Mouse (Mus musculus): ENCODE results near the gene Gdf1. TPM values are rescaled to one million over a fixed set of nuclear protein-coding genes. Genes with fewer than 3 reads are reported as not detected.

Gene Gdf1
- total RNA-seq, 2 experiments from 2014 or later, result not detected

DNA sequence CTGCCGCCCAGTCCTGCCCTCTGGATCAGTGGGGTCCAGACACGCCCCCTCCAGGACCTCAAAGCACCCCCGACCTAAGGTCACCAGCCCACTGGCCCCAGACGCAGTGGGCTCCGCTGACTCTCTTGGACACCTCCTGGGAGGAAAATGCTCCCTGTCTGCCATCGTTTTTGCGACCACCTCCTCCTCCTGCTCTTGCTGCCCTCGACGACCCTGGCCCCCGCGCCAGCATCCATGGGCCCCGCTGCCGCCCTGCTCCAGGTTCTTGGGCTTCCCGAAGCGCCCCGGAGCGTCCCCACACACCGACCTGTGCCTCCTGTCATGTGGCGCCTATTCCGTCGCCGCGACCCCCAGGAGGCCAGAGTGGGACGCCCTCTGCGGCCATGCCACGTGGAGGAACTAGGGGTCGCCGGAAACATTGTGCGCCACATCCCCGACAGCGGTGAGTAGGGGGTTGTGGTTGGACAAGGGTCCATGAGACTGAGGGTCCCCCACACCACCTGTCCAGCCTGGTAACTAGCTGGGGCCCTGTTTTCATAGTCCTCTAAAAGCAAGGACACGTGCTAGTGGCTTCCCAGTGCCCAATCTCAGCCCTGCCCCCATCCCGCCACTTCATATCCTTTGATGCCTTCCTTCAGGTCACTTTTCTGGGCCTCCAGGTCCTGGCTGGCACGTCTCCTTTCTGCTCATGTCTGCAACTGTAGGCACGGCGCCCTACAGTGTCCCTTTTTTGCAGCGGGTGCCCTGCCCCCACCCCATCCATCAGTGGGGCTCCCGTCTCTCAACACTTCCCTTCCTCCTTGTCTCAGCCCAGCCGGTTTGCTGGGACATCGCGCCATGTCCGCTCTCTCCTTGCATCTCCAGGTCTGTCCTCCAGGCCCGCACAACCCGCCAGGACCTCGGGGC, 471 bp downstream of the Gdf1 start:
- no peak for ATAC-seq (replicated peaks; ENCODE audit: poor library complexity)

DNA sequence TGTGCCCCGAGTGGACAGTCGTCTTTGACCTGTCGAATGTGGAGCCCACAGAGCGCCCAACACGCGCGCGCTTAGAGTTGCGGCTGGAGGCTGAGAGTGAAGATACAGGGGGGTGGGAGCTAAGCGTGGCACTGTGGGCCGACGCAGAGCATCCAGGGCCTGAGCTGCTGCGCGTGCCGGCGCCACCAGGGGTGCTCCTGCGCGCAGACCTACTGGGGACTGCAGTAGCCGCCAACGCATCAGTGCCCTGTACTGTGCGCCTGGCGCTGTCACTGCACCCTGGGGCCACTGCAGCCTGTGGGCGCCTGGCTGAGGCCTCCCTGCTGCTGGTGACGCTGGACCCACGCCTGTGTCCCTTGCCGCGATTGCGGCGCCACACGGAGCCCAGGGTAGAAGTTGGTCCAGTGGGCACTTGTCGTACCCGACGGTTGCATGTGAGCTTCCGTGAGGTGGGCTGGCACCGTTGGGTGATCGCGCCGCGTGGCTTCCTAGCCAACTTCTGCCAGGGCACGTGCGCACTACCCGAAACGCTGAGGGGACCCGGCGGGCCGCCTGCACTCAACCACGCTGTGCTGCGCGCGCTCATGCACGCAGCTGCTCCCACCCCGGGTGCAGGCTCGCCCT, 1.2 kb downstream of the Gdf1 start:
- peak; percentile 45 for ATAC-seq (replicated peaks; ENCODE audit: poor library complexity)

DNA sequence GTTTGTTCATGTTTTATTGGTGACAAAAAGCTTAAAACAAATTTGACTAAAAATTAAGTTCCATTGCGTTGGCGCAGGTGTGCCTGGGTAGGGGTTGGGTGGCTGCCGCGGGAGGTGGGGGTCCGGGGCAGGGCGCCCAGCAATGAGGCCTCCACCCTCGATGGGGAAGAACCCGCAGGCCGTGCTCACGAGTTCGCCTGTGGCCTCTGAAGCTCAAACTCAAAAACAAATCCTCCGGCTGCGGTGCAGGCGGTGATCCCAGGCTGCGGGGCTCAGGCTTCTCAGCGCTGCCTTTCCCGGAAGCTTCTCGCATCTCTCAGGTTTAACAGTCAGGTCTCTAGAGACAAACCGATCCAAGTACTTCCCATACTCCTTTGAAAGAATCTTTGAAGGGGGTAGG, 1.9 kb downstream of the Gdf1 start:
- ATAC-seq (replicated peaks; ENCODE audit: poor library complexity), result no peak

DNA sequence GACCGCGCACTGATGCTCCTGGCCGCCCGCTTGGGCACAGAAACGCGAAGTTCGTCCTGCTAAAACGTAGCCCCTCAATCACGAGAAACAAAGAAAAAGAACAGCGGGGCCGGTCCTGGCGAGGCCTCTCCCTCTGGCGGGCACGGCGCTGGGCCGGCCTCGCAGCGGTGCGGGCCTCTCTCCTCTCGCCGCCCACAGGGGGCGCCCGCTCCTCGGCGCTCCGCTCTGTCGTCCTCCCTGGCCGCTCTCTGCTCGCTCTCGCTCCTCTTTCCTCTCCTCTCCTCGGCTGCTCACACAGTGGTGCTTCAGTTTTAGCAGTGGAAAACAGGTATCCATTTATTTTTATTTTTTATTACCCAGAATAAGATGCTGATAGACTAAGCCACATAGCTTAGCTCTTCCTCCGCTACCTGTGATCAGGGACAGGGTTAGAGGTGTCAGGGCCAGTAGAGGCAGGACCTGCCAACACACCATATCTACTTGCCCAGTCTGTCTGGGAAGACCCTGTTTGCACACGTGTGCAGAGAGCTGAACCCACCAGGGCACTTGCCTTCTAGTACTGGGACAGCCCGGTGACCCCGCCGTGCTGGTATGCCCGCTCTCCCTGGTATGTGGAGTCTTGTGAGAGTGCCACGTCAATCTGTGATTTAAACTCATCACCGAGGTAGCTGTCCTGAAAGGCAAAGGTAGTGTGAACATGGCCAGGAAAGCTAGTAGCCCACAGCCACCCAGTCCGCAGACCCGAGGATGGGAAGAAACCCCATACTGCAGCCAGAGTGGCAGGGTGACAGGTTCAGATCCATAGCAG, 2.7 kb downstream of the Gdf1 start:
- 0 out of 2 replicates have a peak, but pooled peaks have one; percentile 18 for ATAC-seq (replicated peaks; ENCODE audit: poor library complexity)

DNA sequence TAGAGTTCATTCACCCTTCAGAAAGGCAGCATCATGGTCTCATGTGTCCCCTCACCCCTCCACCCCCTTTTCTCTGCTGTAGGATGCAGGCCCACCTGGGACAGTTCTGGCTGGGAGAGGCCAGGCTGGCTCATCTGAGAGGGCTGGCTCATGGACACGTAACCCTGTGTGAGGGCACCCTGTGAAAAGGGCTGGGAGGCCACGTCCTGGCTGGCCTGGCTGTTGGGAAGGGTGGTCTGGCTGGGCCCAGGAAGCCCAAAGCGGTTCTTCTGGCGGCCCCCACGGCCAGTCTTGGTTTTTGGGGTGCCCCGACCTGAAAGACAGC, 3.2 kb downstream of the Gdf1 start:
- no peak for ATAC-seq (replicated peaks; ENCODE audit: poor library complexity)

DNA sequence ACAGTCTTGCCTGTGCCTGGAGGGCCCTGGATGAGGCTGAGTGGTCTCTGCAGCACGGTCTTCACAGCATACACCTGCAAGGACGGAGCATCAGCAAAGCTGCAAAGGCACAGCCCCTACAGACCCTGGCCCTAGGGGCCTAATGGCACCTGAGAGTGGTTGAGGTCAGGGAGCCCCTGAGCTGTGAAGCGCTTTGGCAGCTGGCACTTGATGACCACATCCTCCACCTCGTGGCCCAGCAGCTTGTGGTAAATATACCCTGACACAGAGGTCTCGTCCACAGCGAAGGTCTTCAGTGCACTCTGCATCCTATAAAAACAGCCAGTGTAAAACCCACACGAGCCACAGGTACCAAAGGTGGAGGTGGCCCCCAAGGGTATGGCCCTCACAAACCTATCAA, 9.3 kb downstream of the Gdf1 start:
- ATAC-seq (replicated peaks; ENCODE audit: poor library complexity), result no peak

DNA sequence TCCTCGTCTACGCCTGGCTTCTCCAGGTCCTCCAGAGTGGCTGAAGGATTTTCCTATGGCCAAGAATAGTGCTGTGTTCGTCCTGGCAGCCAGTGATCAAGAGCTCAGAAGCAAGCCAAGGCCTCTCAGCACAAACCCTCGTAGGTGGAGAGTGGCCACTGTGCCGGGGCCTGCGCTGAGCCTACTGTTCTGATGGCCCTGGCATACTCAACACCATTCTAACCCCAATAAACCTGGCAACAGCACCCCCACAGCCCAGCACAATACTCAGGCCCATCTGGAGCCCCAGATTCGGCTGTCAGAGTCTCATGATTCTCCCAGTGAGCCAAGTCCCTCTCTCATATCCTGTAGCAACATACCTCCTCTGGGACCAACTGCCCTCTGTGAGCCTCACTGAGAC, 11.0 kb downstream of the Gdf1 start:
- no peak for ATAC-seq (replicated peaks; ENCODE audit: poor library complexity)

DNA sequence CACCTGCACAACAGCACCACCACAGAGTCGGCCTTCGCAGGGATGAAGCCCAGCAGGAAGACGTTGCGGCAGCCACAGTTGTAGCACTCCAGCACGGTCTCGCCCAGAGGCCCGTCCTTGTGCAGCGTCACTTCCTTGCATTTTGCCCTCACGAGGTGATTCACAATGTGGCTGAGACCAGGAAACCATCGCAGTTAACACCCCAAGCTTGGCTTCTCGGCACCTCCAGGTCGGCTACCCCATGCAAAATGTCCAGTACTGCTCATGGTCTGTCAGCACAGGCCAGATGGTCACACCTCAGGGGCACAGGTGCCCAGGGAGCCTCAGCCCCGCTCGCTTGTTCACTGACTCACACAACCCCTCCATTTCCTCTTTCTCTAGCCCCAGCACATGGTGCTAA, 12.4 kb downstream of the Gdf1 start:
- ATAC-seq (replicated peaks; ENCODE audit: poor library complexity), result no peak; the same call in 1 of the 2 replicates

DNA sequence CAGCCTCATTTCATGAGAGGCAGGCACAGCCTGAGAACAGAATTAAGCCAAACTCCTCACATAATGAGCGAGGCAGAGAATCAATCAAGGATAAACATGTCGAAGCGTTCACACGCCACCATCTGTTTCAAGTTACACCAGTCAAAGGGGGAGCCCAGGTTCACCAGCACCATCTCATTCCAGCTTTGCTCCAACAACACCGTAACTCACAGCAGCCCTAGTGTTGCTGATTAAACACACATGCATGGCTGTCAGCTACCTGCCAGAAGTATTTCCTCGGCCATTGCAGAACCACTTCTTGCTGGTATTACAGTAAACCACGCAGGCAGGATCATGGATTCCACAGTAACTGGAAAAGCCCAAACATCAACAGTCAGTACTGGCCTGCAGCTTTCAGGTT, 13.5 kb downstream of the Gdf1 start:
- no peak for ATAC-seq (replicated peaks; ENCODE audit: poor library complexity)

DNA sequence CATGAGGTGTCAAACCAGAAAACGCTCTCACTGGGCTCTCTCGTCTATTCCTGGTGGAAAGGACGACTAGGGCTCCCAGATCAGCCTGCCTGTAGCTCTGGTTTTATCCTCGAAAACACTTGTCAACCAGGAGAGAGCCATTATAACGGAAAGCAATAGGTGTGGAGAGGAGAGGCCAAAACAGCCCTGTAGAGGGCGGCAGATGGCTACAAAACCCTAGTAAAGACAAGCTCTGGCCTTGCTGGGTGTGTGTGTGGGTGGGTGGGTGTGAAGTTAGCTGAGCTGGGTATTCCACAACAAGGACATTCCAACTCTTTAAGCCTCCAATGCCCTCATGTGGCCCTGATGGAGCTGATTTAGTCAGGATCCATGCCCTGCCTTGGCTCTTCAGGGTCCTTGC, 14.1 kb downstream of the Gdf1 start:
- ATAC-seq (replicated peaks; ENCODE audit: poor library complexity), result peak; percentile 63

DNA sequence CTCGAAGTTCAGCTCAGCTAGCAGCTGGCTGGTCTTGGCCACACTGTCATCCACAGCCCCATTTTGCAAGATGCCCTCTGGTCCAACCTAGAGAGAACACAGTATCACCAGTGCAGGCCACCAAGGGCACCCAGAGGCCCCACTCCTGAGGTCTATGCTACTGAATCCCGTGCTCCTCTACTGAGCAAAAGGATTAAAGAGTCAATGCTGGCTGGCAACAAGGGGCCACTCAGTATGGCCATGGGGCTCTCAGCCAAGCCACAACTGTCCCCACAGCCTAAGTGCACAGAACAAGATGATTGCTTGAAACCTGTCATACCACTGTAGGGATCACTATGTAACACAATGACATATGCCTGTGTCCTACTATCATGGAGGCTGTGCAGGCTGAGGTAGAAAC, 14.7 kb downstream of the Gdf1 start:
- ATAC-seq (replicated peaks; ENCODE audit: poor library complexity), result no peak

DNA sequence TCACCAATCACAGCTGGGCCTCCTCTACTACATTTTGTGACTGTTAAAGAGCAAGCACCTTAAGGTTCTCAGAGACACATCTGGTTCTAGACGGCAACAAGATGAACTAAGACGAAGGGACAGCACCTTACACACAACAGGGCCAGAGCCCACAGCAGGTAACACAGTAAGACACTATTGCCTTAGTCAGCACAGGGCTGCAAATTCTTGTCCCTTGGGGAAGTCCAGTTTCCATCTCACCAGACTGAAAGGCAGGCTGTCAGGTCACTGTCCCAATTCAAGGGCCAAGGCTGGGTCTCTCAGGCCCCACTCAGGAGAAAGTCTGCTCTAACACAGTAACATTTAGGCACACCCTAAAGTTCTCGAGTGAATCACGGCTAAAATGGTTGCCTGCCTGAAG, 17.8 kb downstream of the Gdf1 start:
- ATAC-seq (replicated peaks; ENCODE audit: poor library complexity), result no peak

- no peak for ATAC-seq (replicated peaks; ENCODE audit: poor library complexity)
Measured at GRCm38 (mm10) chr8:70347860-70348420, 18.3 kb downstream of the Gdf1 start.

- ATAC-seq (replicated peaks; ENCODE audit: poor library complexity), result no peak
Measured at GRCm38 (mm10) chr8:70351035-70351999, 21.7 kb downstream of the Gdf1 start.

- no peak for ATAC-seq (replicated peaks; ENCODE audit: poor library complexity)
Measured at GRCm38 (mm10) chr8:70352000-70352384, 22.4 kb downstream of the Gdf1 start.

GRCm38 (mm10) chr8:70352657-70353151, 23.1 kb downstream of the Gdf1 start:
- no peak for ATAC-seq (replicated peaks; ENCODE audit: poor library complexity)

- peak; percentile 75 for ATAC-seq (replicated peaks; ENCODE audit: poor library complexity)
Measured at GRCm38 (mm10) chr8:70353194-70353817, 23.7 kb downstream of the Gdf1 start, which contains the start of gene Upf1. Gene Upf1 (minus strand): TSS chr8:70353278.

DNA sequence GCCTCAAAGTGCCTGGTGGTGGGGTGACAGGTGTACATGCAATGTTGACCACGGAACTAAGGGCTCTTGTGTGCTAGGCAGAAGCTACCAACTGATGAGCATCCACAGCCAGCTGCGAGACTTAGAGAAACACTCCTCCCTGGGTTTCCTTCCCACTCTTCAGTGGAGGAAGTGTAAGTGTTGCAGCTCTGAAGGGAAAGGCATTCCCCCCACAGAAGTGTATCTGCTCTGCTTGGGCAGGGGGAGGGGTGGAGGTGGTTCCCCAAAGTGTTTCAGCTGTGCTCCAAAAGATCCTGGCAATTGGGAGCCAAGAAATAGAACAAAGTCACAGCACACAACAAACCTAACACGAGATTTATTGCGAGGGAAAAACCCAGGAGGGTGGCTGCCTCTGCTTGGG, 24.4 kb downstream of the Gdf1 start:
- peak; percentile 42 for ATAC-seq (replicated peaks; ENCODE audit: poor library complexity)

DNA sequence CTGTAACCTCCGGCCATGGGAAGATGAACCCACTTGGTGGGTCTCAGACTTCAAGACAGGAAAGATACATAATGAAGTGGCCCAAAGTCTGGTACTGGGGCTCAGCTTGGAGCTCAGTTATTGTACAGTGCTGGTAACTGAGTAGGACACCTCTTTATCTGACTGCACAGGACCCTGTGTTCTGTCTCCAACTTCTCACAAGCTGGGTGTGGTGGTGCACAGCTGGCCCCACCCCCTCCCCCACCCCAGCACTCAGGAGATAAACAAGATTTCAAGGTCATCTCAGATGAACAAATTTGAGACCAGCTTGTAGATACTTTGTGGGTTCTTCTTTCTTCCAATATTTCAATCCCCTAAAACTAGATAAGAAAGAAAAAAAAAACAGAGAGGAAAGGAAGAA, 26.5 kb downstream of the Gdf1 start:
- peak; percentile 36 for ATAC-seq (replicated peaks; ENCODE audit: poor library complexity)

- ATAC-seq (replicated peaks; ENCODE audit: poor library complexity), result no peak
Measured at GRCm38 (mm10) chr8:70359411-70359810, 29.8 kb downstream of the Gdf1 start.
